ENCODE assay signal across 9 mouse cellular contexts in genomic region chr17:80775178-80775788, GRCm38 (mm10). TPM values are rescaled to one million over a fixed set of nuclear protein-coding genes. Genes with fewer than 3 reads are reported as not detected.
DNase-seq lines count a peak whose midpoint lies in the region; ATAC-seq and TF ChIP-seq lines count a peak whose summit lies in the region.
"Had no signal": no experiment of that assay in that cellular context is flagged by ENCODE, and none has a peak within 500 bp of the region (broad histone marks: within the 10 kb centered on the region; RNA-seq: fewer than 3 reads in every experiment).

No protein-coding gene starts in this region.

- peak; percentile 25 to 30 for DNase-seq in layer of hippocampus, adult 2 months (ENCODE audit: low spot score in 2 of 2)
- DNase-seq in layer of hippocampus, postnatal 25 days (ENCODE audit: extremely low spot score in 1 of 2, low spot score in 1 of 2): no peak
- DNase-seq in adrenal gland, adult 8-10 months: peak; percentile 40
- DNase-seq in brain, adult 2 months (ENCODE audit: low read depth, low spot score): peak; percentile 69
- no peak for DNase-seq in hindbrain, embryonic 14.5 days (ENCODE audit: low spot score)
- DNase-seq in cerebellum, postnatal 25 days: no peak
- DNase-seq: cerebellum, adult 11-12 months; kidney, adult 8-10 months had no signal

- H3K27me3 ChIP-seq in hindbrain, embryonic 14.5 days (ENCODE audit: control insufficient read depth, insufficient read depth, low read length): no peaks in the 10 kb centered on the region

- H3K9me3 ChIP-seq in hindbrain, embryonic 14.5 days (ENCODE audit: control insufficient read depth, low read length): no peaks in the 10 kb centered on the region

- no peaks in the 10 kb centered on the region for H3K36me3 ChIP-seq in hindbrain, embryonic 14.5 days (replicated peaks; ENCODE audit: control insufficient read depth, insufficient read depth)

- no peak overlapping the region for H3K9ac ChIP-seq in hindbrain, embryonic 14.5 days

- no peak overlapping the region for H3K4me2 ChIP-seq in hindbrain, embryonic 14.5 days (replicated peaks)

- H3K4me3 ChIP-seq in layer of hippocampus, adult 2 months: no peak overlapping the region
- no peak overlapping the region for H3K4me3 ChIP-seq in hindbrain, embryonic 14.5 days (replicated peaks; ENCODE audit: low read length)

- WGBS in hindbrain, embryonic 14.5 days: 80% methylated on average over 8 of the region's 8 CpGs

- H3K27ac ChIP-seq in layer of hippocampus, adult 2 months: peak overlapping the region; percentile 55; the same call in 1 of the 2 replicates
- H3K27ac ChIP-seq in hindbrain, embryonic 14.5 days: no peak overlapping the region

- 0 out of 2 replicates have a peak, but pooled peaks have one; percentile 23 for ATAC-seq in megakaryocyte, adult 5-6 weeks (ENCODE audit: poor library complexity, severe bottlenecking)
- no peak for ATAC-seq in hindbrain, embryonic 14.5 days (ENCODE audit: low FRiP score)

- no peak for TF ChIP-seq CTCF in layer of hippocampus, adult 2 months (conservative IDR thresholded peaks at IDR 0.05)

- no peaks in the 10 kb centered on the region for H3K4me1 ChIP-seq in hindbrain, embryonic 14.5 days (replicated peaks; ENCODE audit: control insufficient read depth, insufficient read depth, low read length)

RNA-seq across cellular contexts. Expression of gene Map4k3, which starts 47.0 kb away (rescaled TPM):
- total RNA-seq in layer of hippocampus, adult 2 months (2021): 10 to 100 TPM; 92.9 to 94.1 TPM
- 10 to 100 TPM; 87.8 to 88.7 TPM for total RNA-seq in layer of hippocampus, postnatal 25 days (2021)
- total RNA-seq in adrenal gland, adult 8-10 months (2022): 10 to 100 TPM; 41.2 to 71.9 (median 51.9) TPM
- 7.6 and 7.9 TPM in 2 replicates for total RNA-seq in megakaryocyte, adult 5-6 weeks (2015)
- total RNA-seq in megakaryocyte, adult 5-6 weeks (2017): 5.6 and 8.6 TPM in 2 replicates
- polyA plus RNA-seq in hindbrain, embryonic 14.5 days (2014; fragmentation: Nextera tagmentation; extraction: Ambion mirVana): 38.2 and 40.7 TPM in 2 replicates

Comparison
In these comparisons a context has a peak if more than half of its experiments do, and no peak if none do; other contexts are left out.
1. DNase-seq: peak in layer of hippocampus, adult 2 months (2 of 2), adrenal gland, adult 8-10 months (single experiment) and brain, adult 2 months (single experiment); none in layer of hippocampus, postnatal 25 days (0 of 2), hindbrain, embryonic 14.5 days (single experiment) and cerebellum, postnatal 25 days (0 of 2).
2. RNA of gene Map4k3, which starts 47.0 kb away (total RNA-seq): 92.9 to 94.1 TPM in layer of hippocampus, adult 2 months, 87.8 to 88.7 TPM in layer of hippocampus, postnatal 25 days and 41.2 to 71.9 TPM in adrenal gland, adult 8-10 months; 5.6 to 8.6 TPM in megakaryocyte, adult 5-6 weeks; every median in the first group is over 4 times any median in the second.